Mouse (Mus musculus): ENCODE measurements around the gene Fbxl17. TPM values are rescaled to one million over a fixed set of nuclear protein-coding genes. Genes with fewer than 3 reads are reported as not detected.

The Fbxl17 gene
- total and polyA plus RNA-seq, 3 experiments: 5.0 to 9.7 TPM; not detected in 1

- H3K4me3 ChIP-seq (ENCODE audit: control insufficient read depth in 1 of 2, insufficient read depth in 1 of 2, low read depth in 2 of 2, low read length in 2 of 2): no peak overlapping the region
- TF ChIP-seq GATA1 (IDR thresholded peaks at IDR 0.05; ENCODE audit: low read depth, low read length): no peak
- no peak for TF ChIP-seq POLR2AphosphoS2 (IDR thresholded peaks at IDR 0.05; ENCODE audit: low read length)
- no peak for TF ChIP-seq CTCF (IDR thresholded peaks at IDR 0.05 in 2 of 3, conservative IDR thresholded peaks at IDR 0.05 in 1 of 3; ENCODE audit: control insufficient read depth in 1 of 3, insufficient read depth in 1 of 3, low read depth in 2 of 3, low read length in 3 of 3, poor library complexity in 1 of 3, severe bottlenecking in 1 of 3)
- TF ChIP-seq E2F4 (IDR thresholded peaks at IDR 0.05; ENCODE audit: borderline replicate concordance, low read depth, low read length): no peak
- TF ChIP-seq USF1 (IDR thresholded peaks at IDR 0.05; ENCODE audit: low read depth, low read length): no peak
- TF ChIP-seq ZKSCAN1 (IDR thresholded peaks at IDR 0.05; ENCODE audit: low read depth, low read length): no peak
- no peaks in the 10 kb centered on the region for H3K9me3 ChIP-seq (replicated peaks; ENCODE audit: insufficient read depth, low read length)
- peaks cover 62% of the 10 kb centered on the region for H3K79me2 ChIP-seq (ENCODE audit: control insufficient read depth, insufficient read depth, low read length, poor library complexity)
- no peaks in the 10 kb centered on the region for H3K27me3 ChIP-seq (ENCODE audit: control insufficient read depth in 1 of 2, insufficient read depth in 2 of 2, low read length in 2 of 2)
- H3K36me3 ChIP-seq (ENCODE audit: control insufficient read depth in 1 of 2, insufficient read depth in 2 of 2, low read length in 2 of 2): peaks cover 0 to 16% of the 10 kb centered on the region in 2 experiments; a peak in 2 of 4 replicates
- peaks cover 10 to 12% of the 10 kb centered on the region in 2 experiments for H3K4me1 ChIP-seq (ENCODE audit: control insufficient read depth in 1 of 2, insufficient read depth in 2 of 2, low read length in 2 of 2)
- DNase-seq (ENCODE audit: low read depth, low spot score): no peak
- no peak overlapping the region for H3K9ac ChIP-seq (ENCODE audit: control insufficient read depth, low read depth, low read length, poor library complexity, severe bottlenecking)
- no peak overlapping the region for H3K27ac ChIP-seq (ENCODE audit: control insufficient read depth, low read depth, low read length)
Measured at GRCm38 (mm10) chr17:63496153-63496552, 3.7 kb downstream of the Fbxl17 start.

- no peaks in the 10 kb centered on the region for H3K27me3 ChIP-seq (ENCODE audit: control insufficient read depth in 1 of 2, insufficient read depth in 2 of 2, low read length in 2 of 2)
- no peak for TF ChIP-seq BHLHE40 (IDR thresholded peaks at IDR 0.05; ENCODE audit: borderline replicate concordance, low read depth, low read length)
- no peak for TF ChIP-seq RAD21 (IDR thresholded peaks at IDR 0.05; ENCODE audit: low read depth, low read length)
- TF ChIP-seq ZKSCAN1 (IDR thresholded peaks at IDR 0.05; ENCODE audit: low read depth, low read length): no peak
- peak; percentile 31; the same call in 1 of the 2 replicates for TF ChIP-seq ZNF384 (IDR thresholded peaks at IDR 0.05; ENCODE audit: low read depth, low read length)
- TF ChIP-seq GATA1 (IDR thresholded peaks at IDR 0.05; ENCODE audit: low read depth, low read length): no peak
- TF ChIP-seq USF1 (IDR thresholded peaks at IDR 0.05; ENCODE audit: low read depth, low read length): peak; percentile 24; the same call in 1 of the 2 replicates
- TF ChIP-seq MAX (IDR thresholded peaks at IDR 0.05; ENCODE audit: low read length): no peak
- H3K36me3 ChIP-seq (ENCODE audit: control insufficient read depth in 1 of 2, insufficient read depth in 2 of 2, low read length in 2 of 2): peaks cover 0 to 16% of the 10 kb centered on the region in 2 experiments; a peak in 3 of 4 replicates
- H3K4me3 ChIP-seq (ENCODE audit: control insufficient read depth in 1 of 2, insufficient read depth in 1 of 2, low read depth in 2 of 2, low read length in 2 of 2): no peak overlapping the region
- DNase-seq (ENCODE audit: low read depth, low spot score): no peak
- H3K4me1 ChIP-seq (ENCODE audit: control insufficient read depth in 1 of 2, insufficient read depth in 2 of 2, low read length in 2 of 2): peaks cover 8 to 10% of the 10 kb centered on the region in 2 experiments
- no peak overlapping the region for H3K27ac ChIP-seq (ENCODE audit: control insufficient read depth, low read depth, low read length)
- H3K9me3 ChIP-seq (replicated peaks; ENCODE audit: insufficient read depth, low read length): no peaks in the 10 kb centered on the region
- H3K79me2 ChIP-seq (ENCODE audit: control insufficient read depth, insufficient read depth, low read length, poor library complexity): peaks cover 52% of the 10 kb centered on the region
- no peak overlapping the region for H3K9ac ChIP-seq (ENCODE audit: control insufficient read depth, low read depth, low read length, poor library complexity, severe bottlenecking)
Measured at GRCm38 (mm10) chr17:63493876-63494580, 5.8 kb downstream of the Fbxl17 start.

GRCm38 (mm10) chr17:63493274-63493673, 6.5 kb downstream of the Fbxl17 start:
- Histone ChIP-seq H3K9me3 (replicated peaks; ENCODE audit: insufficient read depth, low read length) (no peaks in the 10 kb centered on the region), H3K9ac (ENCODE audit: control insufficient read depth, low read depth, low read length, poor library complexity, severe bottlenecking) (no peak overlapping the region), H3K4me3 (ENCODE audit: control insufficient read depth in 1 of 2, insufficient read depth in 1 of 2, low read depth in 2 of 2, low read length in 2 of 2) (no peak overlapping the region), H3K4me1 (ENCODE audit: control insufficient read depth in 1 of 2, insufficient read depth in 2 of 2, low read length in 2 of 2) (peaks cover 8 to 9% of the 10 kb centered on the region in 2 experiments), H3K79me2 (ENCODE audit: control insufficient read depth, insufficient read depth, low read length, poor library complexity) (peaks cover 45% of the 10 kb centered on the region), H3K36me3 (ENCODE audit: control insufficient read depth in 1 of 2, insufficient read depth in 2 of 2, low read length in 2 of 2) (peaks cover 0 to 14% of the 10 kb centered on the region in 2 experiments), H3K27me3 (ENCODE audit: control insufficient read depth in 1 of 2, insufficient read depth in 2 of 2, low read length in 2 of 2) (no peaks in the 10 kb centered on the region), H3K27ac (ENCODE audit: control insufficient read depth, low read depth, low read length) (no peak overlapping the region)
- TF ChIP-seq ELF1 (IDR thresholded peaks at IDR 0.05; ENCODE audit: low read depth, low read length) (no peak), TAL1 (IDR thresholded peaks at IDR 0.05; ENCODE audit: low read length) (no peak), CHD1 (IDR thresholded peaks at IDR 0.05; ENCODE audit: low read depth, low read length) (no peak), SMC3 (IDR thresholded peaks at IDR 0.05; ENCODE audit: low read depth, low read length) (peak; percentile 21; the same call in 1 of the 2 replicates), CTCF (IDR thresholded peaks at IDR 0.05 in 2 of 3, conservative IDR thresholded peaks at IDR 0.05 in 1 of 3; ENCODE audit: control insufficient read depth in 1 of 3, insufficient read depth in 1 of 3, low read depth in 2 of 3, low read length in 3 of 3, poor library complexity in 1 of 3, severe bottlenecking in 1 of 3) (peak in 2 of 3 experiments; percentile 25 to 32; a peak in 3 of 6 replicates), CHD2 (IDR thresholded peaks at IDR 0.05; ENCODE audit: low read length) (no peak), MYB (IDR thresholded peaks at IDR 0.05; ENCODE audit: low read depth, low read length) (no peak)
- peak; percentile 32 for DNase-seq (ENCODE audit: low read depth, low spot score)

Measured in MEL (cell line).